Mouse (Mus musculus) adrenal gland, adult 18-20 months (tissue): Measurements from ENCODE around the gene Ccdc170. TPM values are rescaled to one million over a fixed set of nuclear protein-coding genes. Genes with fewer than 3 reads are reported as not detected.
"Not testable (repeated sequence)": the region's sequence is repeated elsewhere in the genome, so short reads cannot be mapped to it uniquely, and the experiment has no call there.

ENCODE experiments used
- DNase-seq, 2 experiments: peaks; one replicate each; pipeline ENCODE4 v3.0.0; 2021 to 2022; ENCODE audit warnings: low spot score in 2 of 2
- long read RNA-seq, 2 experiments: library from polyadenylated mRNA; stranded (forward); transcript quantifications; one replicate each; pipeline ENCODE4 v2.0.0; 2021
- total RNA-seq, 2 experiments: library from RNA; stranded (reverse); gene quantifications; 1 replicate in 1 of 2; 2 replicates in 1 of 2; pipeline ENCODE4 v1.2.3; 2021

Ccdc170 gene
- under 1 TPM; 0.22 to 0.53 TPM for total RNA-seq
- long read RNA-seq, experiment 1, result 0 reads
- long read RNA-seq, experiment 2, partial matches to known transcripts, result 1 of 1 reads
- long read RNA-seq, experiment 2, other reads (novel, unspliced or antisense), result 0 of 1 reads

- no peak for DNase-seq
Observed at GRCm38 (mm10) chr10:4482355-4482754, at the start of gene Ccdc170. Gene Ccdc170 (plus strand): TSS chr10:4482502.

- DNase-seq, result no peak
Observed at GRCm38 (mm10) chr10:4432996-4433755, 49.1 kb upstream of the Ccdc170 start.

- DNase-seq, result not testable (repeated sequence)
Observed at GRCm38 (mm10) chr10:4433871-4434270, 48.4 kb upstream of the Ccdc170 start.

- DNase-seq, result no peak
Observed at GRCm38 (mm10) chr10:4435416-4435815, 46.9 kb upstream of the Ccdc170 start.

- DNase-seq, result no peak
Observed at GRCm38 (mm10) chr10:4456409-4456808, 25.9 kb upstream of the Ccdc170 start.

- no peak for DNase-seq
Observed at GRCm38 (mm10) chr10:4460201-4460600, 22.1 kb upstream of the Ccdc170 start.

- DNase-seq, result no peak
Observed at GRCm38 (mm10) chr10:4465799-4466198, 16.5 kb upstream of the Ccdc170 start.

GRCm38 (mm10) chr10:4469406-4469805, 12.9 kb upstream of the Ccdc170 start:
- DNase-seq, result no peak

GRCm38 (mm10) chr10:4473591-4473993, 8.7 kb upstream of the Ccdc170 start:
- no peak for DNase-seq

GRCm38 (mm10) chr10:4475431-4475830, 6.9 kb upstream of the Ccdc170 start:
- no peak for DNase-seq

GRCm38 (mm10) chr10:4476604-4477003, 5.7 kb upstream of the Ccdc170 start:
- DNase-seq, result no peak

- DNase-seq, result no peak
Observed at GRCm38 (mm10) chr10:4480929-4481328, 1.4 kb upstream of the Ccdc170 start.

- no peak for DNase-seq
Observed at GRCm38 (mm10) chr10:4481695-4482094, 607 bp upstream of the Ccdc170 start.

GRCm38 (mm10) chr10:4483848-4484247, 1.5 kb downstream of the Ccdc170 start:
- no peak for DNase-seq

- DNase-seq, result no peak
Observed at GRCm38 (mm10) chr10:4484986-4485385, 2.7 kb downstream of the Ccdc170 start.

GRCm38 (mm10) chr10:4489865-4490264, 7.6 kb downstream of the Ccdc170 start:
- DNase-seq, result no peak

GRCm38 (mm10) chr10:4491281-4491680, 9.0 kb downstream of the Ccdc170 start:
- DNase-seq, result no peak

GRCm38 (mm10) chr10:4492045-4492444, 9.7 kb downstream of the Ccdc170 start:
- DNase-seq, result no peak

- DNase-seq, result no peak
Observed at GRCm38 (mm10) chr10:4492909-4493308, 10.6 kb downstream of the Ccdc170 start.

- peak in 1 of 2 experiments; percentile 7 for DNase-seq
Observed at GRCm38 (mm10) chr10:4503251-4503650, 20.9 kb downstream of the Ccdc170 start.

GRCm38 (mm10) chr10:4512725-4513124, 30.4 kb downstream of the Ccdc170 start:
- DNase-seq, result no peak

GRCm38 (mm10) chr10:4517614-4518013, 35.3 kb downstream of the Ccdc170 start:
- DNase-seq, result no peak

- DNase-seq, result no peak
Observed at GRCm38 (mm10) chr10:4519645-4520044, 37.3 kb downstream of the Ccdc170 start.
